Mouse (Mus musculus): ENCODE data around the gene Eva1b.
"Not testable (repeated sequence)": the region's sequence is repeated elsewhere in the genome, so short reads cannot be mapped to it uniquely, and the experiment has no call there.

The Eva1b gene

DNA sequence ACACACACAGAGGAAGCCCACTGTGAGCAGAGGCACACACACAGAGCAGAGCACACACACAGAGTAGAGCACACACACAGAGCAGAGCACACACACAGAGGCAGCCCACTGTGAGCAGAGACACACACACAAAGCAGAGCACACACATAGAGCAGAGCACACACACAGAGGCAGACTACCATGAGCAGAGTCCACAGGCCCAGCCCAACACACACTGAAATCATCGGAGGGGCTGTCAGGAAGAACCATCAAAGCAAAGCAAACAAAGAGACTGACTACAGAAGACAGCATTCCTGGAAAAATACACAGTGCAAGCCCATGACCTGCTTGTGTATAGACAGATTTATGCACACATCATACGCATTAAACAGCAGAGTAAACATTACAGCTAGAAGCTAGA, 8.3 kb downstream of the Eva1b start:
- DNase-seq (ENCODE audit: low spot score): peak; percentile 57

DNA sequence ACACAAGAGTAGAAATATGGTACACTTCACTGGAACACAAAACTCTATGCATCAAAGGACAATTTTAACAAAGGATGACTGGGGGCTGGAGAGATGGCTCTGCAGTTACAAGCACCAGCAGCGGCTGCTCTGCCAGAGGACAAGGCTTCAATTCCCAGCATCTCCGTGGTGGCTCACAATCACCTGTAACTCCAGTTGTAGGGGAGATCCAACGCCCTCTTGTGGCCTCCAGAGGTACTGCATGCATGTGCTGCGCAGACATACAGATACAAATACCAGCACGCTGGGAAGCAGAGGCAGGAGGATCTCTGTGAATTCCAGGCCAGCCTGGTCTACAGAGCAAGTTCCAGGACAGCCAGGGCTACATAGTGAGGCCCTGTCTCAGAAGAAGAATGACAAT, 9.1 kb downstream of the Eva1b start:
- no peak for DNase-seq (ENCODE audit: low spot score)

DNA sequence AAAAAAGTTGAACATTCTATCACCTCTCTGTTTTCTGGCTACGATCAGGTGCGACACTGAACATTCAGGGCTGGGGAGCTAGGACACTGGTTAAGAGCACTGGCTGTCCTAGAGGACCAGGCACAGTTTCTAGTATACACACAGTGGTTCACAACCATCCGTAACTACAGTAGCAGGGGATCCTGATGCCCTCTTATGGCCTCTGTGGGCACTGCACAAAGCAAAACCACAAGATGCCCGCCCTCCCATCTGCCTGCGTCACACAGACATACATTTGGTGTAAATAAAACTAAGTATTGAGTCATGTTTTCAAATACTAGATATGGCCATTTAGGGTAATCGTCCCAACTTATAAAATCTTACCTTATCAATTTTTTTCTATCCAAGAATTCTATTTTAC, 10.0 kb downstream of the Eva1b start:
- DNase-seq (ENCODE audit: low spot score): no peak

DNA sequence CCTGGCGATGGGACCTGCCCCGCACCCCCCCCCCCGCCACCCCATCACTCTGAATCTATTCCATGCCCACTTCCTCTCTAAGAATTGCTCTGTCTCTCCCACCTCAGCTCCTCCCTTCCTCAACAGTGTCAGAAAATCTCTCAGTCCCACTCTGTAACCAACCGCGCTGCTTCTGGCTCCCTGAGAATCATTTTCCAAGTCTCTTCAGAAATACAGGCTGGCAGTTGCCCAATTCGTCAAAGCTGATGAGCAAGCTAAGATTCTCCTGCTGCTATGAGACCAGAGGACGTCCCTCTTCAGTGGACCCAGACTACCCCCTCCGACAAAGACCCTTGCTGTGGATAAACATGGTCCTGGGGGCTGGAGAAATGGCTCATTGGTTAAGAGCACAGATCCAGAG, 11.9 kb downstream of the Eva1b start:
- no peak for DNase-seq (ENCODE audit: low spot score)

DNA sequence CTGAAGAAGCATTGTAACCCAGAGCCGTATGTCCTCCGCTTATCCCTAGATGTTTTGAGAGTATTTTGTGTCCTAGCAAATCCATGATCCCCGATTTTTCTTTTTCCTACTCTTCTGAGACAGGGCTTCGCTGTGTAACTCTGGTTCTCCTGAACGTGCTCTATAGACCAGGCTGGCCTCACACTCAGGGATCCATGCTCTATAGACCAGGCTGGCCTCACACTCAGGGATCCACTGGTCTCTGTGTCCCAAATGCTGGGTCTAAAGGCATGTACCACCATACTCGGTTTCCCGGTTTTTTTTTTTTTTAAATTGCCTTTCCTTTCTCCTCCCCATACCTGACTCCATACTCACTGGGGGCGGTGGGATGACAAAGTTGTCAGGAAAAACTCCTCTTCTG, 13.4 kb downstream of the Eva1b start:
- DNase-seq (ENCODE audit: low spot score): no peak

DNA sequence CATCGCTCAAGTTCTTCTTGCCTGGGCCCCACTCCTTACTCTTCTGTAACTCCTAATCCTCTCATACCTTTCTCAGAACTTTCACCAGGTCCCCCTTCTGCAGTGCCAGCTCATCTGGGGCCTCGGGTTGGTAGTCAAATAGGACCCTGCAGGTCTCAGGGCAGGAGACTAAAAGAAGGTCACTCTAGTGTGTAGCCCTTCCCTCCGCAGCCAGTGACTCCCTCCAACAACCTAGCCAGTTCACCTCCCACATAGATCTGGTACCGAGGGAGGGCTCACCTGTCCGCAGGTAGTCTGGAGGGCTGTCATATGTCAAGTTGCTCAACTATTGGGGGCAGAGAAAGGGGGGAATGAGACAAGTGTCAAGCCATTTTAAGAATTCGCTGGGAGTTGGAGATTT, 13.9 kb downstream of the Eva1b start:
- no peak for DNase-seq (ENCODE audit: low spot score)

DNA sequence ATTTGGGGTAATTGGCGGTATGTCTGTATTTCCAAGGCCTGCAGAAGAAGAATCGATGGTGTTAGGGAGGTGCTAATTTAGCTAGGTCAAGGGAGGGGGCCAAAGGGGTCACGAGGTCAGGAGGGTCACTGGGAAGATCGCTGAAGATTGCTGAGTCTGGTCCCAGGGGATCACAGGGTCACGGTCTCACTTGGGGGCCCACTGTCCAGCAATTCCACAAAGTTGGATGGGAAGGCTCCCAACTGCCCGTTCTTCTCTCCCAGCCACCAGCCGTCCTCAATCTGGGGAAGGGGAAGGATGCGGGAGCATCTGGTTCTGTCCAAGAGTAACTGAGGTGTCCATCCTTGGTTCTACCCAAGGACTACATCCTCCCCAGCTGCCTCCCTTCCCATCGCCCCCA, 14.4 kb downstream of the Eva1b start:
- DNase-seq (ENCODE audit: low spot score): no peak

DNA sequence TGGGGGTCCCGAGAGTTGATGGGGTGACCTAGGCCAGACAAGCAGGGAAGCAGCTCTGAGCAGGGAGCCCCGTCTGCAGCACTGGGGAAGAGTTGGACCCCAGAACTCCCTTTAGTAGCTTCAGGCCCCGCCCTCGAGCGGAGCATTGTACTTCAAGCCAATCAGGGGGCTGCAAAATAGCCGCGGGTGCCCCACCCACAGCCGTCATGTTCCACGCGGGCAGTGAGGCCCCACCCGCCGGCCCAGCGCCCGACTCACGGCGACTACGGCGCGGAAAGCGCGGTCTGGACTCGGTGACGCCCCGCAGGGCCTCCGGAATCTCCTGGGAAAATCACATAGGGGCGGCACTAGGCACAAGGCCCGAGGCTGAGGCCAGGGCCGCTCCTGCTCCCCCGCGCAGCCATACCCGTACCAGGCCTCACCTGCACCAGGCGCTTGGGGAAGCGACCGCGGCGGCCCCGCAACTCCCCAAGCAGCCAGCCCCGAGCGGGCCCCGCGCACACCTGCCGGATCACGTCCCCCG, 15.1 kb downstream of the Eva1b start:
- DNase-seq (ENCODE audit: low spot score): peak; percentile 83

DNA sequence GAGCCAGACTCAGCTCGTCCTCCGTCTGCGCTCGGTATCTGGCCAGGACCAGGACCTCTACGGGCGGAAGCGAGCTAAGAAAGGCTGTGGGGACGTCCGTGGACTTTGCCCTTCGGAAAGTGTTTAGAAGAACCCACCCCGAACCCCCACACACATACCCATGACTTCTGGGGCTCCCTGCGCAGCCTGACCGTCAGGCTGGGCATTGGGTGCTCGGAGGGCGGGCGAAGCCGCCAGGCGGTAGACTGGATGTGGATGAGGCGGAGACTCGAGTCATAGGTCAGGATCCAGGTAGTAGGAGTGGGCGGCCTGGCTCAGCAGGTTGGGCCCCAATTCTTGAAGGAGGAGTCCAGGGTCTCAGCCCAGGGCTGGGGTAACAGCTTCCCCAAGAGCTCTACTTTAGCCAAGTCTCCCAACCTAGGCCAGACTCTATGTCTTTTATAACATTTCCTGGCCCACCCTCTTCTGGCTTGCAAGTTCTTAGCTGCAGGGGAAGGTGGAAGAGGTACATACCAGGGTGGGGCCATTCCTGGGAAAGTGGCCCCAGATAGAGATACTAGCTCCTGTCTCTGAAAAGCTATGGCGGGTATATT, 15.6 kb downstream of the Eva1b start, which contains the start of gene Sh3d21:
TSS of gene Sh3d21 (minus strand) at position 425 of the 593 bp plus-strand sequence.
- DNase-seq (ENCODE audit: low spot score): peak; percentile 69

DNA sequence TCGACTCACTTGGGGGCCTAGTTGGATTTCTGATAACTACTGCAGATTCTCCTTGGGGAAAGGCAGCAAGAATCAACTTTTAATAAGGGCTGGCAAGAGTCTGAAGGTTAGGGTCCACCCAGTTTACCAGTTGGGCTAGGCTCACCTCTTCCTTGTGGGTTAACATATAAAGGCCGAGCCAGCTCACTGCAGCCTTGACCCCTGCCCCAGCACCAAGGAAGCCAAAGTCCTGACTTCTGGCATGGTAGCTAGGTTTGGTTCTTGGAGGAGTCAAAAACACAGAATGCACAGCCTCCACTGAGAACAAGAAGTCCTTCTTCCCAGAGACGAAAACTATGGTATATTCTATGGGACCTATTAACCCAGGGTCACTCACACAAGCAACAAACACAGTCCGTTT, 16.1 kb downstream of the Eva1b start:
- DNase-seq (ENCODE audit: low spot score): no peak

DNA sequence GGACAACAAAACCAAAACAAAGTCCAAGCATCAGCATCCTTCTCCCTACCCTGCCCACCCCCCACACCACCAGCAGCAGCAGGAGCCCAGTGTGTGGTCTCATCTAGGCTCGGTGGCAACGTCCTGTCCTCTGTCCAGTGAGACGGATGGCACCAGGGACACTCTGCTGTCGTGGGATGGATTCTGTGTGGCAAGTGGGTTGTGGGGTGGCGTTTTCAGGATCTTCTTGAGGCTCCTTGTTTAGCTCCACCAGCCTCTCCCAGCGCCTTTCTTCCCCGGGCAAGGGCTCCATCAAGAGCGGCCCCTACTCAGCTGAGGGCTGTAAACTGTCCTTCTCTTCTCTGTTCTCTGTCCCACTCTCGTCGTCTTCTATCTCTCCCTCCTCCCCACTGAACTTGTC, 17.5 kb downstream of the Eva1b start:
- DNase-seq (ENCODE audit: low spot score): not testable (repeated sequence)

DNA sequence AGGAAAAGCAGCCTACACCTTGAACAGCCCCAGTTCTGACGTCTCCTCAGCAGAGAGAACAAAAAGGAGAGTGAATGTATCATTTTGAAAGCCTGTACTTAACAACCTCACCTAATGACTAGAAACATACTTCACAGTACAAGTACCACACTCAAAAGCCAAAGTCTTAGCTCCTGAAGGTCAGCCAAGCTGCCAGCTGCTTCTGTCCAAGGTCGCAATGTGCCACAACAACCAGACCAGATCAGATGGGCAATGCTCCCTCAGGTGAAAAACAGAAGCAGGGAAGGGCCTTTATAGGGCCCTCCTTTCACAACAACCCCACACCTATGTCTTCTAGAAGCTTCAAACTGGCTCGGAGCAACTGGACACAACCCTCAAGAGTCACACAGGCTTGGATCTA, 18.5 kb downstream of the Eva1b start:
- no peak for DNase-seq (ENCODE audit: low spot score)

DNA sequence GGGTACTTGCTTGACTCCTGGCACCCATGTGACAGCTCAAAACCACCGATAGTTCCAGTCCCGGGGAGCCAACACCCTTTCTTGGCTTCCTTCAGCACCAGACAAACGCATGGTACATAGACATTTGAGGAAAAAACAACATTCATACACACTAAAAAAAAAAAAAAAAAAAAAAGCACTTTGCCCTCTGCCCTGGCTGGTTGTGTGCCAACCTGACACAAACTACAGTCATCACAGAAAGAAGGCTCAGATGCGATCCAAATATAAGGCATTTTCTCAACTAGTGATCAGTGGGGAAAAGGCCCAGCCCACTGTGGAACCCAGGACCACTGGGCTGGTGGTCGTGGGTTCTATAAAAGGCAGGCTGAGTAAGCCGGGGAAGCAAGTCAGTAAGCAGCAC, 21.3 kb downstream of the Eva1b start:
- no peak for DNase-seq (ENCODE audit: low spot score)

DNA sequence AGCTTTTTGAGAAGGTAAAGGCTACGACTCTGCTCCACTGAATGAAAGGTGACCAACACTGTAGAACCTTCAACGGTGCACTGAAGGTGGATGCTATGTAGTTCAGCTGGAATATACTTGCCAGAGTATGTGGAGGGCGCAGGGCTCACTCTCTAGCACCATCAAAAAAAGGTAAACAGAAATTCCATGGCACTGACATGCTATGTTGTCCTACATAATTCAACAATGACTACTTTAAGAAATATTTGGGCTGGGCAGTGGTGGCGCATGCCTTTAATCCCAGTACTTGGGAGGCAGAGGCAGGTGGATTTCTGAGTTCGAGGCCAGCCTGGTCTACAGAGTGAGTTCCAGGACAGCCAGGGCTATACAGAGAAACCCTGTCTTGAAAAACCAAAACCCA, 23.2 kb downstream of the Eva1b start:
- DNase-seq (ENCODE audit: low spot score): not testable (repeated sequence)

DNA sequence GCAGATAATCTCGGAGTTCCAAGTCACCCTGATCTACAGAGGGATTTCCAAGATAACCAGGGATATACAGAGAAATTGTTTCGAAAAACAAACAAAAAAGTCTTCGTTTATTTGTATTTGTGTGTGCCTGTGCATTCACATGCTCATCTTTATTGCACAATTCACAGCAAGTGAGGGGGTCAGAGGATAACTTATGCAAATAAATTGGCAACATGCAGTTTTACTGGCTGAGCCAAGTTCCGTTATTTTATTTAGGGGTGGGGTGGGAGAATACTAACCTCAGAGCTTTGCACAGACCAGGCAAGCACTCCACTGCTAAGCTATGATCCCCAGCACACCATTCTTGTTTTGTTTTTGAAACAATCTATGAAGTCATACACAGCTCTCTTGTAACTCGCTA, 26.3 kb downstream of the Eva1b start:
- DNase-seq (ENCODE audit: low spot score): no peak

DNA sequence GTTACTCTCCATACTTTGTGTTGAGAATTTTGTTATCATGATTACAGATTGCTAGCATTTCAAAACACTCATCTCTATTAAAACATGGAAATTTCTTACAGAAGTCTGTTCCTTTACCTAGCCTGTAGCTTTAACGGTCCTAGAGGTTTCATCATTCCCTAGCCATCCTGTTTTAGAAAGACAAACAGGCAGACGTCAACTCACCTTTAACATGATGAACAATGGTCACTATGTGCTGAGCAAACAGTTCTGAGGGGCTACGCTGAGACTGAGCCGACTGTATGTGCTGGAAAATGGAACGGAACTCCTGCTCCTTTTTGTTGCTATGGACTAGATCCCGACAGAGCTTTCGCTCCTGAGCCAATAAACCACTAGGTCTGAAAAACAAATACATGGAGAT, 28.4 kb downstream of the Eva1b start:
- DNase-seq (ENCODE audit: low spot score): not testable (repeated sequence)

DNA sequence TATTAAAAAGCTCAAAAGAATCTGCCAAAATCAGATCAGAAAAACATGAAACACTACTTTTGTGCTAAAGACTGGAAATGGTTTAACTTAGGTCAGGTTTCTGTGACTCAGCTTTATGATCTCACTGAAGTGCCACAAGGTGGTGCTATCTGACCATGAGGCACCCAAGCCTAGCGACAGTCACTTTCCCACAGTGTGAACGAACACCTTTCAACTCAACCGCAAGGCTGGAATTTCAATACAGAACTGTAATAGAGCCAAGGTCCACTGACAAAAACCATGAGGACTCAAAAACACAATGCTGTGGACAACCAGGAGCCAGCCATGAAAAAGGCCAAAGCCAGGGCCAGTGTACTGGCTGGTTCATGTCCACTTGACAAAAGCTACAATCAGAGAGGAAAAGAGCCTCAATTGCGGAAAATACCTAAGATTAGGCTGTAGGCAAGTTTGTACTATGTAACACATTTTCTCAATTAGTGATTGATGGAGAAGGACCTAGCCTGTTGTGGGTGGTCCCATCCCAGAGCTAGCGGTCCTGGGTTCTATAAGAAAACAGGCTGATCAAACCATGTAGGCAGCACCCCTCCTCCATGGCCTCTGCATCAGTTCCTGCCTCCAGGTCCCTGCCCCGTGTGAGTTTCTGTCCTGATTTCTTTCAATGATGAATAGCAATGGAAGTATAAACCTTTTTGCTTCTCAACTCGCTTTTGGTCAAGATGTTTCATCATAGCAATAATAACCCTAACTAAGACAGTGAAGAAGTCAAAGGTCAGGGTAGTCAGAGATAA, 33.8 kb downstream of the Eva1b start:
- DNase-seq (ENCODE audit: low spot score): peak; percentile 20

DNA sequence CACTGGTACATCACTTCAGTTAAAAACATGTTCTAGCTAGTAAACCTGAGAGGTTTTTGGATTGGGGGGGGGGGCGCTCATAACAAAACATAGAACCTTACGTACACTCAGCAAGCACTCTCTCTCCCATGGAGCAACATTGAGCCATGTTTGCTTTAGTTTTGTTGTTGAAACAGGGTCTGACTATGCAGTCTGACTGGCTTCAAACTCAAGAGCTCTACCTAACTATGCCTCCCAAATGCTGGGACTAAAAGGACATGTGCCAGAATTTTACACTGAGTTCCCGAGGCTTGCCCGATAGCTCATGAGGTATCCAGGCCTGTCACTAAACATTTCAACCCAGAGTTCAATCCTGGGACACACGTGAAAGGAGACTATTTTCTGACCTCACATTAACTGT, 35.5 kb downstream of the Eva1b start:
- no peak for DNase-seq (ENCODE audit: low spot score)

DNA sequence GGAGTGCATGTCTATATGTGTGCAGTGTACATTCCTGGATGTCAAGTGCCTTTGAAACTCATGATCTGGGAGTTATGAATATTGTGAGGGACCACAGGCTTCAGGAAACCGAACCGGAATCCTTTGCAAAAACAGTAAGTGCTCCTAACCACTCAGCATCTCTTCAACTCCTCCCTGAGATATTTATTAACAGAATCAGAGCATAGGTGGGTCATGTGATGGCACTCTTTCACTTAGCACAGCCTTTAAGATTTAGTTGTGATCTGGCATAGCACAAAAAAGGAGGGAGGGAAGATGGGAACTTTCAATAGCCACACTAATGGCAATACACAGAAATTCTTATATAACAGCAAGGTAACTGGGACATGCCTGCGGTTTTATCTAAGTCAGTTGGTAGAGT, 39.6 kb downstream of the Eva1b start:
- DNase-seq (ENCODE audit: low spot score): no peak

DNA sequence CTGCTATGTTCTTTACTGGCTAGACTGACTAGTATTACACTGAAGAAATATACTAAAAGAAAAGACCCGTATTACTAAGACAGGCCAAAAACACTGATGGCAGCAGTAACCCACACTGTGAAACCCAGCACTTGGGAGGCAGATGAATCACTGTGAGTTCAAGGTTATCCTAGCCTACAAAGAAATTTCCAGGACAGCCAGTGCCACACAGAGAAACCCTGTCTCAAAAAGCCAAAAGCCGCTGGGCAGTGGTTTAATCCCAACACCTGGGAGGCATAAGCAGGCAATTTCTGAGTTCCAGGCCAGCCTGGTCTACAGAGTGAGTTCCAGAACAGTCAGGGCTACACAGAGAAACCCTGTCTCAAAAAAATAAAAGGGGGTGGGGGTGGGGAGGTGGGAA, 43.1 kb downstream of the Eva1b start:
- DNase-seq (ENCODE audit: low spot score): no peak

DNA sequence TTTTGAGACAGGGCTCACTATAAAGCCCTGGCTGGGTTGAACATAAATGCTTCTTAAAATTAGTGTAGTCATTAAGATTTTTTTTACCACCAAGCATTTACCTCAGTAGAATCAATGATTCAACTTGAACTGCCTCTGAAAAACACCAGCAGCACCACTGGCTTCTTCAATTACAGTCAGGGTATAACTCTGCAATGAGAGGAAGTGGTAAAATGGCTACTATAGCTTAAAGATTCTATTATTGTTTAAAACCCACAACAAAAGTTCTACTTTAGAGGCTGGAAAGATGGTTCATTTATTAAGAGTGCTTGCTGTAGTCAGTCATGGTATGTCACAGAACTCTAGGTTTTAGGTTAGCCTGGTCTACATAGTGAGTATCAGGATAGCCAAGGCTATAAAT, 46.7 kb downstream of the Eva1b start:
- no peak for DNase-seq (ENCODE audit: low spot score)

DNA sequence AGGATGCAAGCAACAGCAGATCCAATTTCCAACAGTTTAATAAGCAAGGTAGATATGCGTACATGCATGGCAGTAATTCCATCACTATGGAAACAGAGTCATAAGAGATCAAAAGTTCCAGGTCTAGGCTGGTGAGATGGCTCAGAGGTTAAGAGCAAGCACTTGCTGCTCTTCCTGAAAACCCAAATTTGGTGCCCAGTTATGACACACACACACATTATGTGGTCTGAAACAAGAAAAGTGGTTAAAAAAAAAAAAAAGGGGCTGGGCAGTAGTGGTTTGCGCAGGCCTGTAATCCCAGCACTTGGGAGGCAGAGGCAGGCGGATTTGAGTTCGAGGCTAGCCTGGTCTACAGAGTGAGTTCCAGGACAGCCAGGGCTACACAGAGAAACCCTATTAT, 47.4 kb downstream of the Eva1b start:
- no peak for DNase-seq (ENCODE audit: low spot score)

DNA sequence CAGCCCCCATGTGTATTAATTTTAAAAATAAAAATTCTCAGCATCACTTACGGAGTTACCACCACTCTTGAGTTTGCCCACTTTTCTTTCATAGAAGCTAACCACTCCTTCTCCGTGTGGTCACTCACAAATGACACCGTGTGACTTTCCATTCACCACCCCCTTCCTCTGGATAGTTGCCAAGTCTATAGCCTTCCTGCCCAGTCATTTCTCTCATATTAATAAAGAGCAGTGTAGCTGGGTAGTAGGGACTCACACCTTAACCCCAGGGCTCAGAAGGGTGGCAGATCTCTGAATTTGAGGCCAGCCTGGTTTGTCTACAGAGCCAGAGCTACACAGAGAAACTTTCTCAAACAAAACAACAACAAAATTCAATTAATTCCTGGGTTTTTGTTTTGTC, 49.9 kb downstream of the Eva1b start:
- no peak for DNase-seq (ENCODE audit: low spot score)

All from yolk sac, embryonic 10.5 days (tissue).